7 mouse cellular contexts compared by ENCODE assay signal in genomic region chr14:19985912-19986613, GRCm38 (mm10). TPM values are rescaled to one million over a fixed set of nuclear protein-coding genes. Genes with fewer than 3 reads are reported as not detected.
A peak's percentile ranks its signal among the peaks of the same experiment; 100 is the strongest.
DNase-seq lines count a peak whose midpoint lies in the region; ATAC-seq and TF ChIP-seq lines count a peak whose summit lies in the region.

No protein-coding gene starts in this region.

- no peak for TF ChIP-seq CTCF in liver, embryonic 14.5 days (IDR thresholded peaks at IDR 0.05; ENCODE audit: low read depth)

- ATAC-seq in CD4-positive, CD25-positive, alpha-beta regulatory T cell, adult 4 months, result peak; percentile 33
- ATAC-seq in heart, embryonic 13.5 days (ENCODE audit: extremely low read depth, insufficient number of reproducible peaks, low FRiP score, low TSS enrichment), result no peak
- ATAC-seq in liver, embryonic 14.5 days (ENCODE audit: insufficient read depth), result no peak
- no peak for ATAC-seq in stomach, embryonic 16.5 days (ENCODE audit: insufficient read depth, low FRiP score)

- 48% methylated on average over 8 of the region's 8 CpGs for WGBS in heart, embryonic 13.5 days
- WGBS in liver, embryonic 14.5 days (ENCODE audit: insufficient replicate concordance), result 24% methylated on average over 8 of the region's 8 CpGs
- WGBS in stomach, embryonic 16.5 days, result 38% methylated on average over 8 of the region's 8 CpGs

- no peaks in the 10 kb centered on the region for H3K27me3 ChIP-seq in heart, embryonic 13.5 days (replicated peaks)
- H3K27me3 ChIP-seq in liver, embryonic 14.5 days (ENCODE audit: control insufficient read depth, insufficient read depth, low read length), result no peaks in the 10 kb centered on the region; the same call in 1 of the 2 replicates
- no peaks in the 10 kb centered on the region for H3K27me3 ChIP-seq in stomach, embryonic 16.5 days (ENCODE audit: control insufficient read depth, insufficient read depth, low read length)

- H3K4me1 ChIP-seq in heart, embryonic 13.5 days, result peaks cover 41% of the 10 kb centered on the region
- H3K4me1 ChIP-seq in liver, embryonic 14.5 days (replicated peaks; ENCODE audit: control insufficient read depth in 2 of 2, insufficient read depth in 2 of 2, low read length in 1 of 2), result peaks cover 0 to 17% of the 10 kb centered on the region in 2 experiments; a peak in 2 of 4 replicates
- peaks cover 17% of the 10 kb centered on the region for H3K4me1 ChIP-seq in stomach, embryonic 16.5 days (ENCODE audit: control insufficient read depth, insufficient read depth, low read length)

- TF ChIP-seq EP300 in liver, embryonic 14.5 days (IDR thresholded peaks at IDR 0.05; ENCODE audit: low read depth), result no peak

- H3K9me3 ChIP-seq in heart, embryonic 13.5 days, result no peaks in the 10 kb centered on the region
- H3K9me3 ChIP-seq in liver, embryonic 14.5 days (ENCODE audit: control insufficient read depth, low read length), result no peaks in the 10 kb centered on the region
- no peaks in the 10 kb centered on the region for H3K9me3 ChIP-seq in stomach, embryonic 16.5 days (replicated peaks; ENCODE audit: control insufficient read depth, low read length)

- H3K36me3 ChIP-seq in heart, embryonic 13.5 days, result no peaks in the 10 kb centered on the region
- H3K36me3 ChIP-seq in liver, embryonic 14.5 days (replicated peaks; ENCODE audit: control insufficient read depth, insufficient read depth, low read depth), result no peaks in the 10 kb centered on the region
- no peaks in the 10 kb centered on the region for H3K36me3 ChIP-seq in stomach, embryonic 16.5 days (ENCODE audit: control insufficient read depth, insufficient read depth, low read length)

- peak overlapping the region; percentile 86 for H3K27ac ChIP-seq in heart, embryonic 13.5 days (replicated peaks)
- H3K27ac ChIP-seq in liver, embryonic 14.5 days, result no peak overlapping the region
- peak overlapping the region; percentile 90 for H3K27ac ChIP-seq in stomach, embryonic 16.5 days (ENCODE audit: low read length)

- H3K4me3 ChIP-seq in heart, embryonic 13.5 days, result no peak overlapping the region
- H3K4me3 ChIP-seq in liver, embryonic 14.5 days (ENCODE audit: insufficient read depth in 1 of 2, low read depth in 2 of 2, low read length in 2 of 2), result no peak overlapping the region
- no peak overlapping the region for H3K4me3 ChIP-seq in stomach, embryonic 16.5 days (replicated peaks; ENCODE audit: low read length)

- peak overlapping the region; percentile 56 for H3K4me2 ChIP-seq in heart, embryonic 13.5 days
- H3K4me2 ChIP-seq in liver, embryonic 14.5 days (ENCODE audit: low read depth), result peak overlapping the region; percentile 7; the same call in 1 of the 2 replicates
- peak overlapping the region; percentile 49; the same call in 1 of the 2 replicates for H3K4me2 ChIP-seq in stomach, embryonic 16.5 days (ENCODE audit: low read depth, low read length)

- no peak overlapping the region for H3K9ac ChIP-seq in heart, embryonic 13.5 days
- no peak overlapping the region for H3K9ac ChIP-seq in liver, embryonic 14.5 days (replicated peaks)
- H3K9ac ChIP-seq in stomach, embryonic 16.5 days (ENCODE audit: low read length), result no peak overlapping the region; the same call in 1 of the 2 replicates

- peak; percentile 14 for DNase-seq in Muller cell, postnatal 12 days (ENCODE audit: inconsistent ontology term)
- no peak for DNase-seq in liver, embryonic 14.5 days (ENCODE audit: low read depth in 3 of 3, low spot score in 3 of 3)
- DNase-seq in cerebellum, adult 11-12 months, result no peak
- DNase-seq in adrenal gland, postnatal 4 days (ENCODE audit: low spot score in 2 of 2), result no peak

RNA-seq across cellular contexts. Expression of gene Gng2, which starts 8.6 kb away (rescaled TPM):
- polyA plus RNA-seq in CD4-positive, CD25-positive, alpha-beta regulatory T cell, adult 4 months (2017; shearing (Covaris generic)), result 10 to 100 TPM; 39.1 to 54.2 TPM
- polyA plus RNA-seq in heart, embryonic 13.5 days (2015; fragmentation: Nextera tagmentation; extraction: Ambion mirVana), result 39.9 and 41.0 TPM in 2 replicates
- polyA plus RNA-seq in liver, embryonic 14.5 days (2012; rRNA removed), result 2.7 and 5.2 TPM in 2 replicates
- 6.7 and 8.7 TPM in 2 replicates for polyA plus RNA-seq in liver, embryonic 14.5 days (2014; fragmentation: Nextera tagmentation; extraction: Ambion mirVana)
- 43.3 and 43.6 TPM in 2 replicates for polyA plus RNA-seq in stomach, embryonic 16.5 days (2015; fragmentation: Nextera tagmentation; extraction: Ambion mirVana)
- total RNA-seq in adrenal gland, postnatal 4 days (2021), result 10 to 100 TPM; 62.5 to 68.6 TPM
